Mouse (Mus musculus) ES-CJ7 (cell line): ENCODE results near the gene Efna1.
A peak's percentile ranks its signal among the peaks of the same experiment; 100 is the strongest.

ENCODE experiments used
- DNase-seq: peaks from one replicate; pipeline ENCODE4 v3.0.0; 2011; ENCODE audit warnings: low read depth, low spot score

The Efna1 gene

GRCm38 (mm10) chr3:89279153-89279890 lies 1.6 kb downstream of the Efna1 start:
- peak; percentile 78 for DNase-seq

DNA sequence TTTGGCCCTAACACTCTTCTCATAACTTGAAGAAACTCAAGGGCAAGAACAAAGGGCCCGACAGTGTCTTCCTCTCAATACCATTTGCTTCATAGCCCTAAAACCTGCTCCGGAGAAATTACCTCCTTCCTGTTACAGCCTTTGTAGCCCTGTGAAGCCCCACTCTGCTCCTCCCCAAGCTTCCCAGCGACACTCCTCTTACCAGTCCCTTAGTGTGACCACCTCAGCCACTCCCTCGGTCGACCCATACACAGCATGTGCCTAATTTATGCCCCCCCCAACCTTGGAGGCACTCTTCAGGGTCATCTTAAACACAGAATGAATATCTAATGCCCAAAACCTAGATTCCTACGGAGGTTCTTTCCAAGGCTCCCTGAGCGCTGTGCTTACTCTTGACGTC lies 2.3 kb downstream of the Efna1 start:
- no peak for DNase-seq

GRCm38 (mm10) chr3:89278107-89278506 lies 2.8 kb downstream of the Efna1 start:
- no peak for DNase-seq

DNA sequence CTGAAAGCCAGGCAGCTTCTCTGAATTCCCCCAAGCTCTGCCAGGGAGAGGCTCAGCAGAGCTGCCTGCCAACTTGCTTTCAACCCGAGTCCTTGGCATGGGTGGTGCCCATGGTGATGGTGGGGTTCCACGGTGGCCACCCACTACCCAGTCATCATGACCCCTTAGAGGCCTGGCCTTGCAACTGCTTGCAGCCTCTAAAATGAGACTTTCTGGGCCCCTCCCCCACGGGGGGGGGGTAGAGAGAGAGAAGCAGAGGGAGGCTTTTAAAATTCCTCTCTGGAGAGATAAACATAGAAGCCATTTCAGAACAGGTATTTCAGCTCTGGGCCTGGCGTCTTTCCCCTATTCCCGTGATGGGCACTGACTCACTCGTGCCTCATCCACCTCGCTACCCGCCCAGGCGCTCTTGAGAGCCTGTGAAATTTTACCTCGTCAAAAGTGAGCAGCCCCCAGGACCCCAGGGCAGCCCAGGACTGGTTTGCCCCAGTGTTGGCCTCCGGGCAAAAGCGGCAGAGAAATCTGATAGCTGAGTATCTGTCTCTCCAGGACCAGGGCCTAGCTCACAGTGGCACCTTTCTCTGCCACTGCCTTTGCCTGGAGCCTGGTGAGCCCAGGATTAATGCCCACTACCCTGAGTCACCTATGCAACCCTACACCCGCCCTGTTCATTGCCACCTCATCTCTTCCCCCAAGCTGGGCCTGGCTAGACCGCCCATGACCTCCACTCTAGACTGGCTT lies 3.5 kb downstream of the Efna1 start:
- no peak for DNase-seq

DNA sequence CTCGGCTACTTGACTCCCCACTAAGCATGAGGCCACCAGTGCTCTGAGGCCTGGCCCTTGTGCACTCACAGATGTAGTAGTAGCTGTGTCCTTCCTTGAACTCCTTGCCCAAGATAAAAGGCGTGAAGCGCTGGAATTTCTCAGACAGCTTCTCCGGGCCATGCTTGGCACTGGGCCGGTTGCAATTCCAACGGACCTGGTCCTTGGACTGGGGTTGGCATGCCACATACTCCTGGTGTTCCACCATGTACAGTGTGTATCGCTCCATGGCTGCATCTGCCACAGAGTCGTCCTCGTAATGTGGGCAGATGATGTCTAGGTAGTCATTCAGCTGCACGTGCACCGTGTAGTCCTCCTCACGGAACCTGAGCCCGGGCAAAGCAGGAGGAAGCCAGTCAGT lies 4.9 kb downstream of the Efna1 start:
- no peak for DNase-seq

DNA sequence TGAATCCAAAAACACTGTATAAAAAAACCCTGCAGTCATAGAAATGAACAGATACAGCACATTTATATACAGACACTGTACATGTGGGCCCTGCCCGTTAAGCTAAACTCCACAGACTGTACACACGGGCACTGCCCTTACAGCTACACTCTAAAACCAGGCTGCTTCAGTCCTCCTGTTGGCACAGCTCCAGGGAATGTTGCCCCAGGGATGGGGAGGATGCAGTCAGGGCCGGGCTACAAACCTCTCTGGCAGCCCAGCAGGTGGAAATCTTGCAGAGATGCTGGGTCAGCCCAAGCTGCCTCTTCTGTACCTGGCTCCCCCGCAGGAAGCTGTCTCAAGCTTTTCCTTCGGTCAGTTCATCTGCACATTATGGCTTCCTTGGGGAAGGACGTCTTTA lies 9.2 kb downstream of the Efna1 start:
- DNase-seq, result no peak

- DNase-seq, result no peak
These were observed 10.1 kb downstream of the Efna1 start for GRCm38 (mm10) chr3:89270891-89271290.

DNA sequence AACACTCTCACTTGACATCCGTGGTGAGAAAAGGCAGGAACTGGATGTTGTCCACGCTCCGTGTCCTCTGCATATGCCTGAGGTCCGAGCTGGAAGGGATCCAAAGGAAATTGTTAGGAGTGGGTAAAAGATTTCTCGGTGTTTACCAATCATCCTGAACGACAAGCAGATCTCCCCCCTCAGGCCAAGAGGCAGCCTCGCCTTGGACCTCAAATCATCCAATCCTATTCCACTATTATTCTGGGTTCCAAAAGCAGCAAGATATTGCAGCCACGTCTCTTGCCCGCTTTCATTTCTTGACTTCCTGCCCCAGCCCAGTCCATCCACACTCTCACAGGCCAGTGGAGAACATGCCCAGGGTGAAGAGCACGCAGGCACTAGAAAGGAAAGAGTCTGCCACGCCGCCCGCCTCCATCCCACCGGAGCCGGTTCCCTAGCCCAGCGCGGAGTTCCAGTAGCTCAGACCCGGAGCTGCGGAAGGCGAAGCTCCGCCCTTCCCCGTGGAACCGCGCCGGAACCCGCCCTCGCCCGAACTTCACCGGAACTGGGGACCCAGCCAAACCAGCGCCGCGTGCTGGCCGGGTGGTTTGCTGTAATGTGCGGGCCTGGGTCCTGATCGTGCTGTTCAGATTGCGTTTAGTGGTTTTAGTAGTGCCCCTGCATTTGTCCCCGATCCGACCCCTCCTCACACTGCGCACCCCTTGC lies 10.7 kb downstream of the Efna1 start, which contains the start of gene Slc50a1:
Gene Slc50a1 (minus strand): TSS at position 520 of the 705 bp plus-strand sequence.
- DNase-seq, result peak; percentile 36

DNA sequence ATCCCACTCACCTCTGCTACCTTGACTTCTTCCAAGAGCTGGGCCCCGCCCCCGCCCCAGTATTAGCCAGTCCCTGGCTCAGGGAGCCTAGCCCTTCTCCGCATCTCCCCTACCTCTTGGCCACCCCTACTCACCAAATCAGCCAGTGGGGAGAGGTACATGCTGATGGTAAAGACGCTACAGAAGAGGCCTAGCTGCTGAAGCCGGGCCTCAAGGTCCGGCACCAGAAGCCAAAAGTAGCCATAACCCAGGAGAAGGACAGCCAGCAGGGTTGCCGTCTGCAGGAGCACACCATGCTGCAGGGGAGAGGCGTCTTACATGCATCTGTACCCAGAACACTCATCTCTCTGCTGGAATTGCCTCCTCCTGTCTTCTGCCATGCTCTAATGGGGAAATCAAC lies 12.0 kb downstream of the Efna1 start:
- no peak for DNase-seq

GRCm38 (mm10) chr3:89266439-89266893 lies 14.5 kb downstream of the Efna1 start:
- peak; percentile 85 for DNase-seq

- DNase-seq, result no peak
These were observed 18.5 kb downstream of the Efna1 start for GRCm38 (mm10) chr3:89262417-89262816.

DNA sequence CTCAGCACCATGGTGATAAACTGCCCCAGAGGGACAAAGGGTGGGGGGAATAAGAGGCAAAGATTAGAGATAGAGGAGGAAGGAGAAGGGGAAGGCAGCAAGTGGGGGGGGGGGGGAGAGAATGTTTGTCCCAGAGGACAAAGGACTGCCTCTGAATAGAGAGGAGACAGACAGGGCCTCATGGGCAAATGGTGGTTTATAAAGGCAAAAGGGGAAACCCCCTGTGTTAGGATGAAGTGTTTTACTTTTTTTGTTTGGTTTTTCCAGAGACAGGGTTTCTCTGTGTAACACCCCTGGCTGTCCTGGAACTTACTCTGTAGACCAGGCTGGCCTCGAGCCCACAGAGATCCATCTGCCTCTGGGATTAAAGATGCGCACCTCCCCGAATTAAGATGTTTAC lies 20.7 kb downstream of the Efna1 start:
- no peak for DNase-seq

- peak; percentile 41 for DNase-seq
These were observed 21.9 kb downstream of the Efna1 start, which contains the start of gene Dpm3 for GRCm38 (mm10) chr3:89259076-89259475. TSS of gene Dpm3 (plus strand) at chr3:89259358.

DNA sequence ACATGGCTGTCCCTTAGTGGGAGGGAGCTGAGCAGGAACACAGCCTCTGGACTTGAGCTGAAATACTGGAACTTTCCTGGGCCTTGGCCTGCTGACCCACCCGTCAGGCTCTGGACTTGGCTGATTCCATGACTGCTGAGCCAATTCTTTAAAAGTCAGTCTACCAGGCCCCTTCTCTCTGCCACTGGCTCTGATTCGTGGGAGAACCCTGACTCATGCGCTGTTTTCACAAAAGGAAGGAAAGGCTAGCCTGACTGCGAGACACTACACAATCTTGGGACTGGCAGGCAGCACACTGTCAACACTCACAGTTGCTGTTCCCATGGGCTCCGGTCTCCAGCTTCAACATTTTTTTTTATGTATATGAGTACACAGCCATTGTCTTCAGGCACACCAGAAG lies 24.8 kb downstream of the Efna1 start:
- DNase-seq, result no peak

GRCm38 (mm10) chr3:89254994-89255393 lies 25.9 kb downstream of the Efna1 start:
- DNase-seq, result no peak

DNA sequence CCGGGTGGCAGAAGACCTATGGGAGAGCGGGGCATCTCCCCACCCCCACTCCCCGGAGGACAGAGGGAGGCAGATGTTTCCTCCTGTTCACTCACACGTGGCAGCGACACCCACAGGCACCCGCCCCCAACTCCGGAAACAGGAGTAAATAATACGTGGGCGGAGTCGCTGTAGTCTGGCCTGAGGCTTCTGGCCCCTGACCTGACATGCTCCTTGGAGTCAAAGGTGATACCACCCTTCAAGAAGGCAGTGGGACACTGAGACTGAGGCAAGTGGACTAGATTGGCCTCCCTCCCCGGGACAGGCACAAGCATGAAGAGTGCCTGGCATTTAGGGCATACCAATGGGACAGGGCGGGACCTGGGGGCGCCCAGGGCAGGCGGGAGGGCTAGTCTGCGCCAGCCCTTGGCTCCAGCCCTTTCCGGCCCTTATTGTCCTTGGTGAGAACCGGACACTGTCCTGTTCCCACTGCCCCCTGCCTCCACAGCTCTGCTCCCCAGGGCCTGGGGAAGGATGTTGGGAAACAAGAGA lies 29.5 kb downstream of the Efna1 start:
- DNase-seq, result peak; percentile 78

- peak; percentile 79 for DNase-seq
These were observed 30.4 kb downstream of the Efna1 start for GRCm38 (mm10) chr3:89250435-89251040.

GRCm38 (mm10) chr3:89247466-89247865 lies 33.5 kb downstream of the Efna1 start:
- no peak for DNase-seq

GRCm38 (mm10) chr3:89246261-89247100 lies 34.5 kb downstream of the Efna1 start, which contains the start of gene Trim46:
TSS of gene Trim46 (minus strand) at chr3:89246309.
- DNase-seq, result peak; percentile 94

DNA sequence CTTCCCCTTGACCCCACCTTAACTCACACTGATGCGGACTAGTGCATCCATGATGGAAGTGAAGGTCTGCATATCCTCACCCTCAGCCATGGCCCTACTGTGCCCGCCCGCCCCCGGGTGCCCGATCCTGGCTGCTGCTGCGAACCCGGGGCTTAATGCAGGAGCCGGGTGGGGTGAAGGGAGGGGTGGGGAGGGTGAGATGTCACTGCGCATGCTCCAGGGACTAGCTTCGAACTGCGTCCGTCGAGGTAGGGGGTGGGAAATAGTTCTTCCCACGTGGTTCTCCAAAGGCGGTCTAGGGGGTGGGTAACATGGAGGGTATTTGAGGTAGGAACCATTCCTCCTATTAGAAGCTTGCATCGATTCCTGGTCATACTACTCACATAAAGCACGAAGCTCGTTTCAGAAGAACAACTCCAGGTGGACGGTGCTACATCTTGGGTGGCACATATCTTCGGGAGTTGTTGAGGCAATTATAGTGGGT lies 35.2 kb downstream of the Efna1 start, which contains the start of gene Krtcap2:
Gene Krtcap2 (plus strand): TSS at position 279 of the 484 bp plus-strand sequence.
- peak; percentile 77 for DNase-seq
